Mouse (Mus musculus): ENCODE measurements at regions not wholly inside any gene's neighbourhood (a gene's known extent, or its start where the extent isn't known, plus 50 kb on each side); places are given as distances from the start of the nearest gene placed in this dataset.

- WGBS = 43% methylated on average over 3 of the region's 3 CpGs
- intact Hi-C loops (cut with DNase I) = loop anchor here (5.0 kb wide), 2 partner anchors 50 to 280 kb away; no protein-coding TSS in a partner anchor
- Histone ChIP-seq H3K4me3 (no peak overlapping the region), H3K27ac (no peak overlapping the region), H3K79me2 (replicated peaks; ENCODE audit: control insufficient read depth, insufficient read depth, low read length) (no peaks in the 10 kb centered on the region), H3K9ac (ENCODE audit: low read depth, low read length) (no peak overlapping the region), H3K27me3 (ENCODE audit: control insufficient read depth, insufficient read depth, low read length) (no peaks in the 10 kb centered on the region), H3K36me3 (ENCODE audit: control insufficient read depth, insufficient read depth, low read length) (no peaks in the 10 kb centered on the region), H3K4me1 (ENCODE audit: control insufficient read depth, insufficient read depth, low read length) (no peaks in the 10 kb centered on the region)
- no peak for TF ChIP-seq POLR2A (IDR thresholded peaks at IDR 0.05; ENCODE audit: insufficient read depth, low read depth, low read length)
- TF ChIP-seq CTCF (IDR thresholded peaks at IDR 0.05) = no peak
- TF ChIP-seq EP300 (IDR thresholded peaks at IDR 0.05; ENCODE audit: insufficient read depth, low read depth, low read length) = peak; percentile 76
- DNase-seq = peak in 1 of 2 experiments; percentile 25
Measured at GRCm38 (mm10) chr3:104712711-104713110, 68.1 kb upstream of the Ppm1j start.

- TF ChIP-seq POLR2A (IDR thresholded peaks at IDR 0.05; ENCODE audit: insufficient read depth, low read depth, low read length) = no peak
- no peak; the same call in 1 of the 2 replicates for TF ChIP-seq CTCF (IDR thresholded peaks at IDR 0.05)
- peak; percentile 82 for TF ChIP-seq EP300 (IDR thresholded peaks at IDR 0.05; ENCODE audit: insufficient read depth, low read depth, low read length)
- Histone ChIP-seq H3K9ac (ENCODE audit: low read depth, low read length) (no peak overlapping the region), H3K4me3 (0 out of 2 replicates have a peak overlapping the region, but pooled peaks have one; percentile 9), H3K79me2 (replicated peaks; ENCODE audit: control insufficient read depth, insufficient read depth, low read length) (no peaks in the 10 kb centered on the region), H3K4me1 (ENCODE audit: control insufficient read depth, insufficient read depth, low read length) (no peaks in the 10 kb centered on the region), H3K27ac (no peak overlapping the region), H3K36me3 (ENCODE audit: control insufficient read depth, insufficient read depth, low read length) (no peaks in the 10 kb centered on the region), H3K27me3 (ENCODE audit: control insufficient read depth, insufficient read depth, low read length) (no peaks in the 10 kb centered on the region)
- intact Hi-C loops (cut with DNase I) = loop anchor here (1.0 to 5.0 kb wide), 5 partner anchors 48 to 345 kb away; partner anchors contain the start of genes Fam19a3 and Ppm1j
- DNase-seq = peak; percentile 71 to 75
- WGBS = 16% methylated on average over 8 of the region's 8 CpGs
Measured at GRCm38 (mm10) chr3:104713836-104714631, 66.8 kb upstream of the Ppm1j start.

- intact Hi-C loops (cut with DNase I) = loop anchor here (1.0 to 5.0 kb wide), 5 partner anchors 47 to 344 kb away; partner anchors contain the start of genes Fam19a3 and Ppm1j
- no peaks in the 10 kb centered on the region for H3K36me3 ChIP-seq (ENCODE audit: control insufficient read depth, insufficient read depth, low read length)
- no peak overlapping the region for H3K9ac ChIP-seq (ENCODE audit: low read depth, low read length)
- 46% methylated on average over 11 of the region's 11 CpGs for WGBS
- H3K27ac ChIP-seq = no peak overlapping the region
- H3K27me3 ChIP-seq (ENCODE audit: control insufficient read depth, insufficient read depth, low read length) = no peaks in the 10 kb centered on the region
- no peaks in the 10 kb centered on the region for H3K4me1 ChIP-seq (ENCODE audit: control insufficient read depth, insufficient read depth, low read length)
- H3K4me3 ChIP-seq = 0 out of 2 replicates have a peak overlapping the region, but pooled peaks have one; percentile 9
- no peaks in the 10 kb centered on the region for H3K79me2 ChIP-seq (replicated peaks; ENCODE audit: control insufficient read depth, insufficient read depth, low read length)
- DNase-seq = peak; percentile 18 to 51
- TF ChIP-seq EP300 (IDR thresholded peaks at IDR 0.05; ENCODE audit: insufficient read depth, low read depth, low read length) (no peak), CTCF (IDR thresholded peaks at IDR 0.05) (peak; percentile 61), POLR2A (IDR thresholded peaks at IDR 0.05; ENCODE audit: insufficient read depth, low read depth, low read length) (no peak)
Measured at GRCm38 (mm10) chr3:104714679-104715326, 66.1 kb upstream of the Ppm1j start.

Measured in heart, adult 2 months (tissue).